Mouse (Mus musculus): ENCODE measurements around the gene Ift20.
"Not testable (repeated sequence)": the region's sequence is repeated elsewhere in the genome, so short reads cannot be mapped to it uniquely, and the experiment has no call there.

The Ift20 gene

GRCm38 (mm10) chr11:78566775-78567174 is 30.6 kb downstream of the Ift20 start:
- no peak for DNase-seq (ENCODE audit: low read depth, low spot score)

- DNase-seq (ENCODE audit: low read depth, low spot score) = no peak
Measured at GRCm38 (mm10) chr11:78567614-78568013, 31.5 kb downstream of the Ift20 start.

- DNase-seq (ENCODE audit: low read depth, low spot score) = no peak
Measured at GRCm38 (mm10) chr11:78568827-78569226, 32.7 kb downstream of the Ift20 start.

- no peak for DNase-seq (ENCODE audit: low read depth, low spot score)
Measured at GRCm38 (mm10) chr11:78569806-78570205, 33.6 kb downstream of the Ift20 start.

DNA sequence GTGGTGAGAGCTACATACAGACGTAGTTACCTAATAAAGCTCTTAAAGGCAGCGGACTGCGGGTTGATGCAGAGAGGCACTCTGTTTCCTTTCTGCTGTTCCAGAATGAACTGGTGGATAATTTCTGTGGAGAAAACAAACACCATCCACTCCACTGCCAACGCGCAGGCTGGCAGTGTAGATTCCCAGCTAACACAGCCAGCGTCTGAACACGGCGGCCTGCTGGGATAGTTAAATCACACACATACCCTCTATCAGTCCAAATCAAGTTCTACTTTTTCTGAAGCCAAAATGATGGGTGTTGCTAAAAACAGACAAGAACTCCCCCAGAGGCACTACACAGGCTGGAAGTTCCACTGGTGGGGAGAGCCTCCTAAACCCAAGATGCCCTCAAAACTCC is 35.3 kb downstream of the Ift20 start:
- DNase-seq (ENCODE audit: low read depth, low spot score) = no peak

GRCm38 (mm10) chr11:78571854-78572253 is 35.7 kb downstream of the Ift20 start:
- no peak for DNase-seq (ENCODE audit: low read depth, low spot score)

DNA sequence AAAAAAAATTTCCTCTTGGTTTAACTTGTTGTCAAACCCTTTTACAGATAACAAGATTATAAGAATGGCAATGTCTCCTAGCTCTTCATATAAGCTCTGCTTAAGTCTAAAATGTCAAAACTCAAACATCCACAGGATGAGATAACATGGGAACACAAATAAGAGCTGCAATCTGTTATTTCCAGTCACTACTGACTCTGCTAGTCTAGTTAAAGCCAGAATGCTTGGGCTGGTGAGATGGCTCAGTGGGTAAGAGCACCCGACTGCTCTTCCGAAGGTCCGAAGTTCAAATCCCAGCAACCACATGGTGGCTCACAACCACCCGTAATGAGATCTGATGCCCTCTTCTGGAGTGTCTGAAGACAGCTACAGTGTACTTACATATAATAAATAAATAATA is 37.9 kb downstream of the Ift20 start:
- not testable (repeated sequence) for DNase-seq (ENCODE audit: low read depth, low spot score)

DNA sequence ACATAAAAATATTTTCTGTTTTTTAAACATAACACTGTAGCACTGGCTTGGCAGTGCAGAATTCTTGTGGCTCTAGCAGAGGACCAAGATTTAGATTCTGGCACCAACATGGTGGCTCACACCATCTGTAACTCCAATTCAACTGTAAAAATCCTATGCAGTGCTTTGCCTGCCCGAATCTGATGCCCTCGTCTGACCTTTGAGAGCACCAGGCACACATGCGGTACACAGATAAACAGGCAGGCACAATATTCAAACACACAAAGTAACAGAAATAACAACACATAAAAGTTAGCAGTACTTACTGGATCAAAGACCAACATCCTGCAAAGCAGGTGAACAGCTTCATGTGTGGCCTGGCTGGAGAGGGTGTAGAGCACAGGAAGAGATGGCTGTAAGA is 38.4 kb downstream of the Ift20 start:
- no peak for DNase-seq (ENCODE audit: low read depth, low spot score)

DNA sequence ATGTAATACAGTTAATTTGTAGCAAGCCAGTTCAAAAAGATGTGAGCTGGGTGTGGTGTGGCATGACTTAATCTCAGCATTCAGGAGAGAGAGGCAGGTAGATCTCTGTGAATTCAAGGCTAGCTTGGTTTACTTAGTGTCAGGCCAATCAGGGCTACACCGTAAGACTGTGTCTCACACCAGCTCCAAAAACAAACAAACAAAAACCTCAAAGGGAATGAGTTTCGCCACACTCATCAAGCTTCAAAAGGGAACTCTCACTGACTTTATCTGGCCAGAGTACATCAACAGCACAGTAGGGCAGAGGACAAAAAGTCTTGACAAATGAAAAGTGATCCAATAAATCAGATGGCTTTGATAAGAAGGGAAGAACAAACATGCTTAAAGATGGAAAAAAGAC is 38.8 kb downstream of the Ift20 start:
- no peak for DNase-seq (ENCODE audit: low read depth, low spot score)

DNA sequence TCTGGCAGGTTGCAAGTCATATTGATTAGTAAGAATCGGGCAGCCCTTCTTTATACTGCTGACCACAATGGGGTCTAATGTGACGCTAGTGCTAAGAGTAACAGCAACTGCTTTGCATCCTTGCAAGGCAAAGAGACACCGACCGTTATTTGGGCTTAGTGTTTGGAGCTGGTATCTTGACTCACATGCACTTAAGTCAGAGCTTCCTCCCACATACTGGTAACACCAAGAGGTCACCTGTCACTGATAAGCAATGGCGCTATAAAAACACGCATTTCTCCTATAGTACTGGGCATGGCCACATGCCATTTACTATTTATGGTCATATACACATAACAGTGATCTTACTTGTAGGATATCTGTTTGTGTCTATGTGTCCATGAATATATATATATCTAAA is 46.7 kb downstream of the Ift20 start:
- DNase-seq (ENCODE audit: low read depth, low spot score) = no peak

GRCm38 (mm10) chr11:78586099-78586498 is 49.9 kb downstream of the Ift20 start:
- peak; percentile 36 for DNase-seq (ENCODE audit: low read depth, low spot score)

DNA sequence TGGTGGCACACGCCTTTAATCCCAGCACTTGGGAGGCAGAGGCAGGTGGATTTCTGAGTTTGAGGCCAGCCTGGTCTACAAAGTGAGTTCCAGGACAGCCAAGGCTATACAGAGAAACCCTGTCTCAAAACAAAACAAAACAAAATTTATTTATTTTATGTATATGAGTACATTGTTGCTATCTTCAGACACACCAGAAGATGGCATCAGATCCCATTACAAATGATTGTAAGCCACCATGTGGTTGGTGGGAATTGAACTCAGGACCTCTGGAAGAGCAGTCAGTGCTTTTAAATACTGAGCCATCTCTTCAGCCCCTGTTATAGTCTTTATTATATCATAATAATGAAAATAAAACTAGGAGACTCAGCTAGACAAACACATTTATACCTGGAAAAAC is 51.5 kb downstream of the Ift20 start:
- not testable (repeated sequence) for DNase-seq (ENCODE audit: low read depth, low spot score)
